Mouse (Mus musculus): ENCODE data around the gene Atrnl1. TPM values are rescaled to one million over a fixed set of nuclear protein-coding genes. Genes with fewer than 3 reads are reported as not detected.

The Atrnl1 gene
- total RNA-seq, 2 experiments from 2014 or later, result 7.1 to 8.0 TPM

DNA sequence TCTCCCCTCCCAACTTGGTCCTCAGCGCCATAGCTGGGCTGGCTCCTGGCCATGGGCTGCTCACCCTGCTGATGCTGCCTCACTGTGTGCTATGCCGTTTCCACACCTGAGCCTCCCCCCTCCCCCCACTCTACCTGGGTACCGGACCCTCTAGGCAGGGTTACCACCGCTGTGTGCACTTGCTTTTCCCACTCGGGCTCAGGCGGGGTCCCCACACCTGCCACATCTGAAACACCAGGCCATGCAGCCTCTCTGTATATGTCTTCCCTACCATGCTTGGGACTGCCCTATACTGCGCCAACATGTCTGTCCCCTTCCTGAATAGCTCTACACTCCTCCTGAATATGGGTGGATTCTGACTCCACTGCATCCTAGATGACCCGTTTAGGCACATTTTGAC, 384.2 kb downstream of the Atrnl1 start:
- DNase-seq, result no peak
- intact Hi-C loops (cut with DNase I), result no loop called here
- TF ChIP-seq CTCF (IDR thresholded peaks at IDR 0.05), result no peak

GRCm38 (mm10) chr19:57997961-57998360, 387.1 kb downstream of the Atrnl1 start:
- H3K27ac ChIP-seq, result no peak overlapping the region
- DNase-seq, result peak; percentile 47
- no peak overlapping the region for H3K4me3 ChIP-seq
- peak; percentile 71 for TF ChIP-seq CTCF (IDR thresholded peaks at IDR 0.05)
- intact Hi-C loops (cut with DNase I), result loop anchor here (2.0 kb wide), 1 partner anchor 473 kb away; no protein-coding TSS in a partner anchor

More for the DNA sequence above, 384.2 kb downstream of the Atrnl1 start:
- Histone ChIP-seq H3K4me3 (no peak overlapping the region), H3K27ac (no peak overlapping the region)

DNA sequence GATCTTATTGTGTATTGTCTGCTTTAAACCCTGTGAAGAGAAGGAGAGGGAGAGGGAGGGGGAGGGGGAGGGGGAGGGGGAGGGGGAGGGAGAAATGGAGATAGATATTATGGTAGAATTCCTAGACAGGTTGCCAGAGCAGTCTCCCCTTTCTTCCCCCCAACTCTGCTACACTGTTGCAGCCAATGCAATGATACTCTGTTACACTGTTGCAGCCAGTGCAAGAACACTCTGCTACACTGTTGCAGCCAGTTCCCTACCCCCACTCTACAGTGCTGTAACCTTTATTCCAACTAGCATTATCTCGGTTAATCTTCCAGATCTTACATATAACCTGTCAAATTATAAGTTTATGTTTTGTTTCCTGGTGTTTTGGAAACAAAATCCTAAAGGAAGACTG, 400.8 kb downstream of the Atrnl1 start:
- Histone ChIP-seq H3K27ac (no peak overlapping the region), H3K4me3 (no peak overlapping the region)
- DNase-seq, result no peak
- intact Hi-C loops (cut with DNase I), result no loop called here
- TF ChIP-seq CTCF (IDR thresholded peaks at IDR 0.05), result no peak

DNA sequence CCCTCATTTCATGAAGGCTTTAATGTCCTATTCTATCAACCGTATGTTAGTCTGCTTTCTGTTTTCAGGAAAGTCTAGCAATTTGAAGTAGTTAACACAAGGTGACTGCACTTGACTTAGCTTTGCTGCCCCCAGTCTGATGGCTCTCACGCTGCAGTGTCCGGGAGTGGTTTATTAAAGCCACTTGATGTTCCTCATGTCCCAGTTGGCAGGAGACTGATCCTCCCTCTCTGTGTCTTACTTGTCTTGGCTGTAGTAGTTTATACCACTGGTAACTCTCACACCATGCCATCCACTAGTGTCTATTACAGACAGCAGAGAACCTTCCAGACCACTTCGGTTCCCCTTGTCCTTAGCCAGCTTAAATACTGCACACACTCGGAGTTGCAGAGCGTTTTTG, 404.9 kb downstream of the Atrnl1 start:
- H3K27ac ChIP-seq, result peak overlapping the region; percentile 16; the same call in 1 of the 2 replicates
- no peak overlapping the region for H3K4me3 ChIP-seq
- TF ChIP-seq CTCF (IDR thresholded peaks at IDR 0.05), result no peak
- no peak for DNase-seq
- intact Hi-C loops (cut with DNase I), result no loop called here

- intact Hi-C loops (cut with DNase I), result no loop called here
- Histone ChIP-seq H3K4me3 (no peak overlapping the region), H3K27ac (peak overlapping the region; percentile 72)
- no peak for TF ChIP-seq CTCF (IDR thresholded peaks at IDR 0.05)
- DNase-seq, result peak; percentile 65
These were observed 406.0 kb downstream of the Atrnl1 start for GRCm38 (mm10) chr19:58016561-58017453.

DNA sequence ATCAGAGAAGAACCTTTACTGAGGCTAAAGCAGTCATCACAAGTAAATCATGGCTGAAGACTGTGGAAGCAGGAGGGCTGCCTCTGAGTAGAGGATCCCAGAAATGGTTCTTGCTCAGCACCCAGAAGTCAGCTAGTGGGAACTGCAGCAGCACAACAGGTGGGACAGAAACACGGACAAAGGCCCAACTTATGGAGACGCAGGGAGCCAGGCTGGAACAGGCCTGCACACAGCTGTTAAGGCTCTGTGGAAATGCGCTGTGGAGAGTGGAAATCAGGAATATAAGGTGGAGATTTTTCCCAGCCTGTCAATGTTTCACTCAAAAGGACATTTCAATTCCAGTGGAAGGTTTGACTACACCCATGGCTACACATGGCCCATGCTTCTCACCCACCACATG, 406.6 kb downstream of the Atrnl1 start:
- no peak for TF ChIP-seq CTCF (IDR thresholded peaks at IDR 0.05)
- intact Hi-C loops (cut with DNase I), result no loop called here
- peak; percentile 22 for DNase-seq
- Histone ChIP-seq H3K27ac (peak overlapping the region; percentile 72), H3K4me3 (no peak overlapping the region)

GRCm38 (mm10) chr19:58018698-58019097, 407.9 kb downstream of the Atrnl1 start:
- no peak for DNase-seq
- intact Hi-C loops (cut with DNase I), result no loop called here
- TF ChIP-seq CTCF (IDR thresholded peaks at IDR 0.05), result no peak

DNA sequence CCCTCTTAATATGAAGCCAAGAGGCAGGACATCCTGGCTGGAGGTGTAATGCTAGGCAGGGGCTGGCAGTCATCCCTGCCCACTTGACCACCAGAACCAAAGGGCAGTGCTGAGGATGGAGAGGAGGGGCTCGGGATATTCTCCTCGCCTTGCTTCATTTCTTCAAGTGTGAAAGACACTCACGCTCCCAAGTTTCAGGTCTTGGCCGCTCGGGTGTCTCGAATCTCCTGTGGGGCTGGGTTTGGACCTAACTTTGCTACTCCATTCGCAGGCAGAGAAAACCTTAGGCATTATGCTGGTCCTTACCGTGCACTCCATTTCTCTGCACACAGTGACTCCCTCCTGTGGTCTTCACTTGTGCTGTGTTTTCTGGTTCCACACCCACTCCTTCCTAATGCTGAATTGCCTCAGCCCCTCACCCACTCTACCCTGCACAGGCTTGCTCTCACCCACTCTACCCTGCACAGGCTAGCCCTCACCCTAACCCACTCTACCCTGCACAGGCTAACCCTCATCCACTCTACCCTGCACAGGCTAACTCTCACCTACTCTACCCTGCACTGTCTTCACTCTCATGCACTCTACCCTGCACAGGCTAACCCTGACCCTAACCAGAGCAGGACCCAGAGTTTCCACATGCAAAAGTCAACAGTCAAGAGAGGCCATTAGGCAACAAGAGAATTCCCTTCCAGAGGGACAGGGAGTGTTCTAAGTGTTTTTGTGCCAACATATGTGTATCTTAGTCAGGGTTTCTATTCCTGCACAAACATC, 410.9 kb downstream of the Atrnl1 start:
- no peak for DNase-seq
- Histone ChIP-seq H3K27ac (no peak overlapping the region), H3K4me3 (no peak overlapping the region)
- TF ChIP-seq CTCF (IDR thresholded peaks at IDR 0.05), result no peak
- intact Hi-C loops (cut with DNase I), result no loop called here

More at GRCm38 (mm10) chr19:58018698-58019097, 407.9 kb downstream of the Atrnl1 start:
- H3K27ac ChIP-seq, result no peak overlapping the region
- H3K4me3 ChIP-seq, result no peak overlapping the region

DNA sequence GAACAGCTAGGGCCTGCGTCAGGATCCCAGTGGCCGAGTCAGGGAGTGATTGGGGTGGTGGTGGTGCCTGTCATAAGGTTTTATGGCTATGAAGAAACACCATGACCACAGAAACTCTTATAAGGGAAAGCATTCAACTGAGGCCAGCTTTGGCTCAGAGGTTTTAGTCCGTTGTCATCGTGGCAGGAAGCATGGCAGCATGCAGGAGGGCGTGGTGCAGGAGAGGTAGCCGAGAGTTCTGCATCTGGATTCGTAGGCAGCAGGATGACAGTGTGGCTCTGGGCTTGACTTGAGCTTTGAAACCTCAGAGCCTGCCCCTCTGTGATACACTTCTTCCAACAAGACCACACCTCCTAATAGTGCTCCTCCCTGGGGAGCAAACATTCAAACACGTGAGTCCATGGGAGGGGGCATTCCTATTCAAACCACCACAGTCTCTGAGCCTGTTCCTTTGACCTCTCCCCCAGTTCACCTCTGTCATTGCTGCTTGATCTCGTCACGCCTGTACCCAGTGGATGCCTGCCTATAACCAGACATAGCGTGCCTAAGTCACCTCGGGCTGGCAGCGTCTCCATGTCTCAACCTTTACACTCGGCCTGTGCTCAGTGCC, 412.5 kb downstream of the Atrnl1 start:
- H3K4me3 ChIP-seq, result no peak overlapping the region
- intact Hi-C loops (cut with DNase I), result no loop called here
- no peak for TF ChIP-seq CTCF (IDR thresholded peaks at IDR 0.05)
- no peak overlapping the region for H3K27ac ChIP-seq
- DNase-seq, result no peak

DNA sequence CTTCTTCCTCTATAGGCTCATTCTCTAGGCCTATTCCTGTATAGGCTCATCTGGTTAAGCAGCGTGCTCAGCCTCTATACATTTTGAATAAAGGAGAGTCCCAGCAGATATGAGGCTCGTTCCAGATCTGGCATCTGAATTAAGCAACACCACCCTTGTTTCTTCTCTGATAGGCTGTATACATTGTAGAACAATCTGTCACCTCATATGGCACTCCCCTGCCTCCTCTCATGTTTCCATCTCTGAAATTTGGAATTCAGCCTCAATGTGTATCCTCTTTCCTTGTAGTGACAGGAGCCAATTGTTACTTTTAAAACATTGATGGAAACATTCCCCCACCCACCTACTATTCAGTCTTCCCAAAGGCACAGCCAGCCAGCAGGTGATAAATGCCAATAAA, 414.2 kb downstream of the Atrnl1 start:
- Histone ChIP-seq H3K27ac (no peak overlapping the region), H3K4me3 (no peak overlapping the region)
- TF ChIP-seq CTCF (IDR thresholded peaks at IDR 0.05), result no peak
- DNase-seq, result no peak
- intact Hi-C loops (cut with DNase I), result no loop called here

DNA sequence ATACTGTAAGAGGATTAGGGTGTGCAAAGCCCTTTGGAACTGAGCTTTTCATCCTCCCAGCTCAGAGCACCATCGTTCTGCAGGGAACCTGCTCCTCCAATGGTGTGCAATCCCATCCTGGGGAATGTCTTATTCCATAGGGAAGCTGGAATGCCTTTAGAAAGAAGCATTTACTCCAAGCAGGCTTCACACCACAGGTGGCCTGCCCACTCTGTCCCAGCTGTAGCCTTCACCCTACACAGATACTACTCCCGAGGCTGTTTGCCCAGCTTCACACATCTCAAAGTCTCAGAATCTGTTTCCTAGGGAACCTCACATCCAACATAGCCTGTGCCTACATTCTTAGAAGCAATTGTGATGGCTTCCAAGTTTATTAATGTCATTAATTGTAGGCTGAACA, 418.8 kb downstream of the Atrnl1 start:
- DNase-seq, result no peak
- intact Hi-C loops (cut with DNase I), result no loop called here
- Histone ChIP-seq H3K4me3 (no peak overlapping the region), H3K27ac (no peak overlapping the region)
- no peak for TF ChIP-seq CTCF (IDR thresholded peaks at IDR 0.05)

DNA sequence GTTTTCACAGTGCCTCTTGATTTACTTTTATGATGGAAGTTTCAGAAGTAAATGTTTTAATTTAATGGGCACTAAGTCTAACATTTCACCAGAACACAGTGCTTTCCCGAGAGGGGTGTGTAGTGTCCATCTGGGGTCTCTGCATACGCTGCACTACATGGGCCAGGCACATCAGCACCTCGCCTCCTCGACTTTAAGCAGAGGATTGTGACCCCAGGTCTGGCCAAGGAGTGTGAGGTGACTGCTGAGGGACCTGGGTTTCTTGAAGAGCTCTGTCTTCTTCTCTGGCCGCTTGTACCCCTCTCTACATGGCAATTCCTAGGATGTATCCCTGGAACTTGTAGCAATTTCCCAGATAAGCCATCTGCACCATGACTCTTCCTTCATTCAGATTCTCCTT, 422.4 kb downstream of the Atrnl1 start:
- no peak for TF ChIP-seq CTCF (IDR thresholded peaks at IDR 0.05)
- H3K27ac ChIP-seq, result no peak overlapping the region
- intact Hi-C loops (cut with DNase I), result no loop called here
- H3K4me3 ChIP-seq, result no peak overlapping the region
- DNase-seq, result no peak

DNA sequence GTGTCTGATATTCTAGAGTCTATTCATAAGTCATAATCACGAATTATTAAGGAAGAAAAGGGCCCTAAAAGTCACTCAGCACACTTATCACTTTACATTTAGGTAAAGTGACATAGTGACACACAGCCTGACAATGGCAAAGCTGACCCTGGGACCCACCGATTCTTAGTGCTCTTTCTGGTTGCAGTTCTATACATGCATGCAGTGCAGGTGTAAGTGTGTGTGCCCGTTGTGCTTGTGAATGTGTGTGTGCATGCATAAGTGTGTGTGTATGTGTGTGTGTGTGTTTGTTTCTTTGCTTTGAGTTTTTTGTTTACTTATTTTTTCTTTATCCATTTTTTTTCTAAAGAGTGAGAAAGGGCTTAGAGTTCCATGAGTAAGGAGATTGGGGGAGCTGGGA, 425.3 kb downstream of the Atrnl1 start:
- H3K4me3 ChIP-seq, result no peak overlapping the region
- no peak for TF ChIP-seq CTCF (IDR thresholded peaks at IDR 0.05)
- no peak overlapping the region for H3K27ac ChIP-seq
- intact Hi-C loops (cut with DNase I), result no loop called here
- no peak for DNase-seq
